Mouse (Mus musculus) forebrain, embryonic 10.5 days (tissue): ENCODE results near the gene Fbn1. TPM values are rescaled to one million over a fixed set of nuclear protein-coding genes. Genes with fewer than 3 reads are reported as not detected.

Experiments
- polyA plus RNA-seq: library from polyadenylated mRNA; unstranded; fragments of >200 nt; fragmentation: Nextera tagmentation; extraction: Ambion mirVana; gene quantifications from 2 replicates; pipeline ENCODE4 v1.2.1, GENCODE M21; 2016

Fbn1 gene
- polyA plus RNA-seq, 1 experiment from 2014 or later: 5.2 TPM

Other genes starting within 250 kb of the Fbn1 start
- gene Gm9913, start 2.9 kb downstream of the Fbn1 start, polyA plus RNA-seq: 0.14 and 0.19 TPM in 2 replicates
- gene Cep152, start 117.1 kb upstream of the Fbn1 start, polyA plus RNA-seq: 12.4 and 12.5 TPM in 2 replicates
- 123 and 126 TPM in 2 replicates for gene Eid1, start 165.1 kb upstream of the Fbn1 start, polyA plus RNA-seq
- 1.4 TPM in 2 replicates for gene Shc4, start 216.2 kb upstream of the Fbn1 start, polyA plus RNA-seq